Mouse (Mus musculus) retina, postnatal 1 day (tissue): ENCODE measurements at regions not wholly inside any gene's neighbourhood (a gene's known extent, or its start where the extent isn't known, plus 50 kb on each side); places are given as distances from the start of the nearest gene placed in this dataset.

ENCODE experiments used
- DNase-seq: peaks from one replicate; pipeline ENCODE4 v3.0.0-alpha.2; 2012

DNA sequence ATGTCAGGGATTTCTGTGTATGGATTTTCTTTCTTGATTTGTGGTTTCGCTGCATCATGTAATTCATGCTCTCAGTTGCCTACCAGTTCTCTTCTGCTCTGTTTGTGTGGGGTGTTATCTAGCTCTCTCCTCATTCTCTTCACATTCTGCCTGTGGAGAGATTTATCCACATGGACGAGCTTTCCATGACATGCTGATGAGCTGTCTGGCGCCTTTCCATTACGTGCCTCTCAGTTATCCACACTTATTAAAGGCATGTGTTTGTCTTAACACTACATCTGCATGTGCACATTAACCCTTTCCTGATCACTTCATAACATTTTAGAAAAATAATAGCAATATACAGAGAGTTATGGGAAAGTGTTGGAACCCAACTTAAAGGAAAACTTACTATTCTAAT, 106.6 kb upstream of the Negr1 start:
- peak; percentile 11 for DNase-seq

DNA sequence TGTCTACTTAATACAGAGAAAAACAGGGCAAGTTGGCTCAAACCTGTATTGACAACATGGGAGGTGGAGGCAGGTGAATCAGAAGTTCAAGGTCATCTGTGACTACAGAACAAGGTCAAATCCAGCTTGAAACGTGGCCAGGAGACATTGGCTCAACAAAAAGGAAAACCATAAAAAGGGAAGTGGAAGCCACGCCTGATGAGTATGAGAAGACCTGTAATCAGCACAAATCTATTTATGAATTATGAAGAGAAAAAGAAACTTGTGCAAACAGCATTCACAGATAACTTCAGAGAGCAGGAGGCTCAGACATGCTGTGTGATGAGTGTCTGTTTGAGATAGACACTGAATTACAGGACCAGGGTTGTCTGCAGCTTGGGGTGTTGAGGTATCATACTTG, 98.3 kb upstream of the Negr1 start:
- no peak for DNase-seq

DNA sequence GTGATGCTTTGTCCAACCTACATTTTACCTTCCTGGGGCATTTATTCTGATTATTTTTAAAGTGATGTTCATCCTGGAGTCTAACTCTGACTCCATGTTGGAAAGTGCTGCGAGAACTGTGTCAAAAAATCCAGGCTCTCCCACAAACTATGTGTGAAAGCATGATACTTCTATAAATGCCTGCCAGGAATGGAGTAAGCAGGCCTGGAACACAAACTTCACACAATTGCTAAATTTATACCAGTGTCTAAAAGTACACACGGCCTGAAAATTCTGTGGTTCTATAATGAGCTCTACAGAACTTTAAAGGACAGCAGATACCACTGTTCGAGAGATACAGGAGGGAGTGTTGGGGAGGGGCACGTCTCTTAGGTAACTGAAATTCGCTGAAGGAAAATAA, 96.0 kb upstream of the Negr1 start:
- DNase-seq: no peak

DNA sequence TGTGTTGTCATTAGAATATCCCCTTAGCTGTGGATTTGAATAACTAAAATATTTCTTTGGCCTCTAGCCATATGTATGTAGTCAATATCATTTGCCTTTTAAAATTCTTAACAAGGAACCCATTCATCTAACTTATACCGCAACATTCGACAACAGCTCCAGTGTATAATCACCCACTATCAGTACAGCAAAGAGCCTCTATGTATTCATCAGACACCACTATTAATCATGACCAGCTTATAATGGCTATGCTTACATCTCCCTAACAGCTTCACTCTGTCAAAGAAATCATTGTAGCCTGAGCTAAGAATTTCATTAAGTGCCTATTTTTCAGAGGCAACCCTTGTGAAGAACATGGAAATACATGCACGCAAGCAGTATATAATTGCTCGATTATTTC, 88.9 kb upstream of the Negr1 start:
- DNase-seq: no peak
